Comparison of ENCODE assay signal across 22 mouse cellular contexts in genomic region chr5:143950016-143950415, GRCm38 (mm10). TPM values are rescaled to one million over a fixed set of nuclear protein-coding genes. Genes with fewer than 3 reads are reported as not detected.
"Had no signal": no experiment of that assay in that cellular context is flagged by ENCODE, and none has a peak within 500 bp of the region (broad histone marks: within the 10 kb centered on the region; RNA-seq: fewer than 3 reads in every experiment).

No protein-coding gene starts in this region.

- H3K27me3 ChIP-seq: midbrain, embryonic 12.5 days; neural tube, embryonic 13.5 days; neural tube, embryonic 15.5 days had no signal

- H3K4me1 ChIP-seq: midbrain, embryonic 10.5 days; midbrain, embryonic 12.5 days; neural tube, embryonic 13.5 days; neural tube, embryonic 15.5 days had no signal

- H3K9me3 ChIP-seq: midbrain, embryonic 10.5 days; midbrain, embryonic 12.5 days; neural tube, embryonic 15.5 days had no signal

- H3K4me3 ChIP-seq: midbrain, embryonic 10.5 days; midbrain, embryonic 12.5 days; myocyte; neural tube, embryonic 13.5 days; neural tube, embryonic 15.5 days had no signal

- DNase-seq: lung, adult 18-20 months; lung, embryonic 14.5 days; lung, postnatal 10 days; lung, postnatal 4 days; midbrain, embryonic 14.5 days; retina, postnatal 1 day; right cerebral cortex, adult 18-20 months; right cerebral cortex, postnatal 25 days; right cerebral cortex, postnatal 4 days; spleen, adult 18-20 months; thymus, adult 18-20 months; thymus, postnatal 25 days; thymus, postnatal 4 days had no signal

- H3K36me3 ChIP-seq: midbrain, embryonic 10.5 days; midbrain, embryonic 12.5 days; neural tube, embryonic 13.5 days; neural tube, embryonic 15.5 days had no signal

- H3K27ac ChIP-seq: midbrain, embryonic 10.5 days; midbrain, embryonic 12.5 days; neural tube, embryonic 13.5 days; neural tube, embryonic 15.5 days had no signal

RNA-seq across cellular contexts. Expression of gene Rsph10b, which starts 17.2 kb away (rescaled TPM):
- polyA plus RNA-seq: myocyte had no signal

RNA-seq across cellular contexts. Expression of gene Gm42421, which starts 22.0 kb away (rescaled TPM):
- total RNA-seq: megakaryocyte-erythroid progenitor cell, adult 5-6 weeks had no signal
- polyA plus RNA-seq: lung, embryonic 16.5 days; small intestine, adult 2 months had no signal

RNA-seq across cellular contexts. Expression of gene Ankrd61, which starts 52.5 kb away (rescaled TPM):
- total RNA-seq: megakaryocyte, adult 5-6 weeks; megakaryocyte-erythroid progenitor cell, adult 5-6 weeks had no signal
- polyA plus RNA-seq: small intestine, adult 2 months had no signal
